Mouse (Mus musculus) ZHBTc4 (cell line): ENCODE results near the gene Slc9a5.
A peak's percentile ranks its signal among the peaks of the same experiment; 100 is the strongest.

Experiments
- DNase-seq: peaks from one replicate; pipeline ENCODE4 v3.0.0-alpha.2; 2011; ENCODE audit warnings: low read depth, low spot score

Slc9a5 gene

GRCm38 (mm10) chr8:105404496-105404895 is 55.9 kb downstream of the Slc9a5 start:
- DNase-seq: no peak

- DNase-seq: no peak
Observed at GRCm38 (mm10) chr8:105406416-105406815, 57.8 kb downstream of the Slc9a5 start.

GRCm38 (mm10) chr8:105408331-105408730 is 59.7 kb downstream of the Slc9a5 start:
- DNase-seq: no peak

GRCm38 (mm10) chr8:105409947-105410346 is 61.3 kb downstream of the Slc9a5 start:
- no peak for DNase-seq

- DNase-seq: peak; percentile 94
Observed at GRCm38 (mm10) chr8:105413391-105413790, 64.7 kb downstream of the Slc9a5 start, which contains the start of the genes Kctd19 and Lrrc36. Gene Kctd19, minus strand, starts transcription at chr8:105413502. Gene Lrrc36, plus strand, starts transcription at chr8:105413571.

GRCm38 (mm10) chr8:105418992-105419391 is 70.3 kb downstream of the Slc9a5 start:
- DNase-seq: peak; percentile 34
